Mouse (Mus musculus) midbrain, embryonic 11.5 days (tissue): ENCODE measurements around the gene Samd13. TPM values are rescaled to one million over a fixed set of nuclear protein-coding genes. Genes with fewer than 3 reads are reported as not detected.

Experiments used
- ATAC-seq: fragments of 200-750 bp; cut with Nextera tagmentation; 2 replicates; pipeline ENCODE4 v1.8.0; 2017; ENCODE audit warnings: moderate TSS enrichment, moderate library complexity; ENCODE audit not compliant: low FRiP score
- DNase-seq: peaks from one replicate; pipeline ENCODE4 v3.0.0; 2015; ENCODE audit warnings: low spot score; ENCODE audit errors: missing footprints
- H3K27ac ChIP-seq: fragments of 300-500 bp; sonication (generic); 2 replicates; pipeline ENCODE4 v1.5.1; 2014; ENCODE audit warnings: low read depth, low read length
- H3K27me3 ChIP-seq: fragments of 300-500 bp; sonication (generic); 2 replicates; pipeline ENCODE4 v1.6.1; 2014; ENCODE audit warnings: mild to moderate bottlenecking, low read length, moderate library complexity, mixed read lengths; ENCODE audit not compliant: control insufficient read depth, insufficient read depth
- H3K36me3 ChIP-seq: fragments of 300-500 bp; sonication (generic); 2 replicates; pipeline ENCODE4 v1.6.1; 2014; ENCODE audit warnings: mild to moderate bottlenecking, low read length, moderate library complexity, mixed read lengths; ENCODE audit not compliant: control insufficient read depth, insufficient read depth
- H3K4me1 ChIP-seq: fragments of 300-500 bp; sonication (generic); 2 replicates; pipeline ENCODE4 v1.6.1; 2014; ENCODE audit warnings: low read length; ENCODE audit not compliant: control insufficient read depth, insufficient read depth
- H3K4me2 ChIP-seq: fragments of 300-500 bp; sonication (generic); 2 replicates; pipeline ENCODE4 v1.6.1; 2014; ENCODE audit warnings: mild to moderate bottlenecking, moderate library complexity
- H3K4me3 ChIP-seq: fragments of 300-500 bp; sonication (generic); 2 replicates; pipeline ENCODE4 v1.5.1; 2014; ENCODE audit warnings: low read depth, low read length
- H3K9ac ChIP-seq: fragments of 300-500 bp; sonication (generic); 2 replicates; pipeline ENCODE4 v1.6.1; 2014; ENCODE audit warnings: low read length
- H3K9me3 ChIP-seq: fragments of 300-500 bp; sonication (generic); 2 replicates; pipeline ENCODE4 v1.6.1; 2016; ENCODE audit warnings: low read length; ENCODE audit not compliant: control insufficient read depth
- WGBS: fragments of 180-500 bp; shearing (Covaris S2); extraction: QIAGEN DNeasy Blood & Tissue Kit; methylation state at CpG from one replicate; pipeline ENCODE4 v1.1.7; 2014; 5-methylcytosine and 5-hydroxymethylcytosine counted together
- polyA plus RNA-seq: library from polyadenylated mRNA; unstranded; fragments of >200 nt; fragmentation: Nextera tagmentation; extraction: Ambion mirVana; gene quantifications from 2 replicates; pipeline ENCODE4 v1.2.1, GENCODE M21; 2014

Samd13 gene
- polyA plus RNA-seq, 1 experiment from 2014 or later: 0.26 TPM

GRCm38 (mm10) chr3:146708381-146708780, 23.0 kb upstream of the Samd13 start:
- ATAC-seq: no peak
- Histone ChIP-seq H3K27me3 (no peaks in the 10 kb centered on the region), H3K4me2 (no peak overlapping the region), H3K9ac (no peak overlapping the region), H3K4me3 (no peak overlapping the region), H3K36me3 (no peaks in the 10 kb centered on the region), H3K9me3 (no peaks in the 10 kb centered on the region), H3K27ac (no peak overlapping the region), H3K4me1 (no peaks in the 10 kb centered on the region)
- 78% methylated on average over 3 of the region's 3 CpGs for WGBS
- DNase-seq: no peak

- H3K4me3 ChIP-seq: no peak overlapping the region
- no peak for DNase-seq
- ATAC-seq: no peak
- H3K4me2 ChIP-seq: no peak overlapping the region
- H3K4me1 ChIP-seq: no peaks in the 10 kb centered on the region
- H3K27me3 ChIP-seq: no peaks in the 10 kb centered on the region
- H3K27ac ChIP-seq: no peak overlapping the region
- no peaks in the 10 kb centered on the region for H3K9me3 ChIP-seq
- H3K36me3 ChIP-seq: no peaks in the 10 kb centered on the region
- 90% methylated on average over 4 of the region's 4 CpGs for WGBS
- no peak overlapping the region for H3K9ac ChIP-seq
Observed at GRCm38 (mm10) chr3:146704099-146704498, 18.7 kb upstream of the Samd13 start.

- ATAC-seq: no peak
Observed at GRCm38 (mm10) chr3:146700051-146700450, 14.7 kb upstream of the Samd13 start.

GRCm38 (mm10) chr3:146698982-146699381, 13.6 kb upstream of the Samd13 start:
- 61% methylated on average over 11 of the region's 11 CpGs for WGBS
- H3K9me3 ChIP-seq: no peaks in the 10 kb centered on the region
- no peak overlapping the region for H3K4me2 ChIP-seq
- DNase-seq (no peak), ATAC-seq (no peak)
- H3K9ac ChIP-seq: no peak overlapping the region
- no peak overlapping the region for H3K27ac ChIP-seq
- no peaks in the 10 kb centered on the region for H3K27me3 ChIP-seq
- H3K36me3 ChIP-seq: no peaks in the 10 kb centered on the region
- H3K4me3 ChIP-seq: no peak overlapping the region
- no peaks in the 10 kb centered on the region for H3K4me1 ChIP-seq

More at GRCm38 (mm10) chr3:146700051-146700450, 14.7 kb upstream of the Samd13 start:
- Histone ChIP-seq H3K9me3 (no peaks in the 10 kb centered on the region), H3K4me3 (no peak overlapping the region), H3K36me3 (no peaks in the 10 kb centered on the region), H3K27ac (no peak overlapping the region), H3K4me1 (no peaks in the 10 kb centered on the region), H3K4me2 (no peak overlapping the region), H3K27me3 (no peaks in the 10 kb centered on the region), H3K9ac (no peak overlapping the region)
- 85% methylated on average over 11 of the region's 11 CpGs for WGBS
- no peak for DNase-seq

- WGBS: 85% methylated on average over 5 of the region's 5 CpGs
Observed at GRCm38 (mm10) chr3:146692547-146692946, 7.2 kb upstream of the Samd13 start.

GRCm38 (mm10) chr3:146687121-146687725, 1.8 kb upstream of the Samd13 start:
- Histone ChIP-seq H3K27ac (no peak overlapping the region), H3K4me2 (no peak overlapping the region), H3K9me3 (no peaks in the 10 kb centered on the region), H3K9ac (no peak overlapping the region), H3K4me3 (no peak overlapping the region), H3K36me3 (no peaks in the 10 kb centered on the region), H3K27me3 (no peaks in the 10 kb centered on the region), H3K4me1 (peaks cover 8% of the 10 kb centered on the region; the same call in 1 of the 2 replicates)
- peak; percentile 72 for DNase-seq
- no peak for ATAC-seq
- WGBS: 80% methylated on average over 4 of the region's 4 CpGs

More at GRCm38 (mm10) chr3:146692547-146692946, 7.2 kb upstream of the Samd13 start:
- Histone ChIP-seq H3K9me3 (no peaks in the 10 kb centered on the region), H3K4me2 (no peak overlapping the region), H3K36me3 (no peaks in the 10 kb centered on the region), H3K27ac (no peak overlapping the region), H3K4me1 (no peaks in the 10 kb centered on the region), H3K27me3 (no peaks in the 10 kb centered on the region), H3K9ac (no peak overlapping the region), H3K4me3 (no peak overlapping the region)
- ATAC-seq: no peak
- peak; percentile 74 for DNase-seq

- Histone ChIP-seq H3K4me2 (no peak overlapping the region), H3K27ac (no peak overlapping the region), H3K9me3 (no peaks in the 10 kb centered on the region), H3K9ac (no peak overlapping the region), H3K4me1 (peaks cover 8% of the 10 kb centered on the region; the same call in 1 of the 2 replicates), H3K36me3 (no peaks in the 10 kb centered on the region), H3K27me3 (no peaks in the 10 kb centered on the region), H3K4me3 (no peak overlapping the region)
- WGBS: 91% methylated on average over 8 of the region's 8 CpGs
- no peak for ATAC-seq
- DNase-seq: no peak
Observed at GRCm38 (mm10) chr3:146686428-146686827, 1.0 kb upstream of the Samd13 start.

- H3K36me3 ChIP-seq: no peaks in the 10 kb centered on the region
- H3K9me3 ChIP-seq: no peaks in the 10 kb centered on the region
- no peak overlapping the region for H3K9ac ChIP-seq
- 88% methylated on average over 2 of the region's 2 CpGs for WGBS
- DNase-seq: no peak
- H3K27ac ChIP-seq: no peak overlapping the region
- no peak overlapping the region for H3K4me3 ChIP-seq
- H3K4me2 ChIP-seq: no peak overlapping the region
- H3K27me3 ChIP-seq: no peaks in the 10 kb centered on the region
- H3K4me1 ChIP-seq: peaks cover 8% of the 10 kb centered on the region; the same call in 1 of the 2 replicates
- no peak for ATAC-seq
Observed at GRCm38 (mm10) chr3:146683095-146683494, 2.3 kb downstream of the Samd13 start.

- no peak overlapping the region for H3K27ac ChIP-seq
- peaks cover 8% of the 10 kb centered on the region; the same call in 1 of the 2 replicates for H3K4me1 ChIP-seq
- H3K27me3 ChIP-seq: no peaks in the 10 kb centered on the region
- no peaks in the 10 kb centered on the region for H3K36me3 ChIP-seq
- ATAC-seq (no peak), DNase-seq (no peak)
- H3K9ac ChIP-seq: no peak overlapping the region
- H3K4me2 ChIP-seq: peak overlapping the region; percentile 15; the same call in 1 of the 2 replicates
- H3K9me3 ChIP-seq: no peaks in the 10 kb centered on the region
- no peak overlapping the region for H3K4me3 ChIP-seq
- 58% methylated on average over 13 of the region's 13 CpGs for WGBS
Observed at GRCm38 (mm10) chr3:146682140-146682651, 3.2 kb downstream of the Samd13 start.
